Mouse (Mus musculus): ENCODE data around the gene A530084C06Rik.
A peak's percentile ranks its signal among the peaks of the same experiment; 100 is the strongest.

A530084C06Rik gene

DNA sequence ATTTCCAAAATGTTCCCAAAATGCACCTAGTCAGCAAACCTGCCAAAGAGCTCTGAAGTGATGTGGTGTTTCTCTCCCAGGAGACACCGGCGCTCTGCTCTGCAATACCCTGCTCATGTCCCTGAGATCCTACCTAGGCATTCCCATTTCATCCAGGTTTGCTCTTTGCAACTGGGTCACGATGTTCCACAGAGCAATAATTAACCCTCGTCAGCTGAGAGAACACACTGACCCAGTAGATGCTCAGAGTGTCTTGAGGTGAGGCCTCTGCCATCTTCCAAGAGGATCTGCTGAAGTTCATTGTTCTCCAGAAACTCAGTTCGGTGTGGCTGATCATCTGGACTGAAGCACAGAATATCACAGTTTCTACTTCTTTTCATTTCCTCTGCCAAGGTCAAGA lies 16.1 kb downstream of the A530084C06Rik start:
- DNase-seq (ENCODE audit: low spot score), result no peak

DNA sequence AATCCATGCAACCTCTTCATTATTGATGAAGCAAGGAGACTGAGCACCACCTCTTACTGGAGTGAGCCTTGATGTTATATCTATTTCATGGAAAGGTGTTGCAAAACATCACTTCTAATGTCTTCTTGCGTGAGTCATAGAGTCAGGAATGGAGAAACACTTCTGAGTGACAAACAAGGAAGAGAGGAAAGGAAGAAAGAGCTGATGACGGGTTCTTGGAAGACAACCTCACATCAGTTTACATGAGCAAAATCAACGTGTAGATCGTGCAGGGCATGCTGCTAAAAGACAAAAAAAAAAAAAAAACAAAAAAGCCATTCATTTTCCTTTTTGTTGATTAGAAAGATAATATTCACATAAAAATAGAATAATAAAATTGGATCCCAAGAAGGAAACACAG lies 24.4 kb downstream of the A530084C06Rik start:
- DNase-seq (ENCODE audit: low spot score), result no peak

DNA sequence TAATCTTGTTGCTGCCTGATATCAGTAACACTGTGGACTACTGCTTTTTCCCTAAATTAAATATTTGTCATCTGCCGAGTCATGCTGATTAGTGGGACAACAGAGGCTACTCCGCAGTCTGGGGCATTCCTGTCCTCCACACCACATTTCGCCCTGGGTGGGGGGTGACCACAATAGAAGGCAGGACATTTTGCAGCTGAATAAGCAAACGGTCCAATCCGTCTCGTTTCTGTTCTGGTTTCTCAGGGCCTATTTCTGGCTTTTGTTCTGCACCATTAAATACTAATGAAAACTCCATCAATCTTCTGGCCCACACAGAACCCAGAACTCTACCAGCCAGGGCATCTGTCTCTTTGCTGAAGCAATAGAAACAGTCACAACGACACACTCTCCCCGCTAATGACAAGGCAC lies 27.5 kb downstream of the A530084C06Rik start:
- no peak for DNase-seq (ENCODE audit: low spot score)

DNA sequence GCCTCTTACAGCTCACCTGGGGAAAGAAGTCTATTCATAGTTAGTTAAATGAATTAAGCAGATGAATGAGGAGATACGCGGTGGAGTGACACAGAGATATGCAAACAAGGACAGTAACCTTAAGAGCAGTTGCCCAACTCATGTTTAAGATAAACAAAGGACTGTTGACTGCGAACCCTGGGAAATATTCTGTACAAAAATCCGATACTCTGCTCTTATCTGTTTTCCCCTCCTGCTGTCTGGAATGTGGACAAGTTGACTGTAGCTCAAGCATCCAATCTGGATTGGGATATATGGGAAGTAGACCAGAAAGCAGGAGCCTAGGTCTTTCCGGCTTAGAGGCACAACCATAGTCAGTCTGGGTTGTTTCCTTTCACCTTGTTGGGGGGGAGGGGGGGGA lies 27.9 kb downstream of the A530084C06Rik start:
- DNase-seq (ENCODE audit: low spot score), result no peak

DNA sequence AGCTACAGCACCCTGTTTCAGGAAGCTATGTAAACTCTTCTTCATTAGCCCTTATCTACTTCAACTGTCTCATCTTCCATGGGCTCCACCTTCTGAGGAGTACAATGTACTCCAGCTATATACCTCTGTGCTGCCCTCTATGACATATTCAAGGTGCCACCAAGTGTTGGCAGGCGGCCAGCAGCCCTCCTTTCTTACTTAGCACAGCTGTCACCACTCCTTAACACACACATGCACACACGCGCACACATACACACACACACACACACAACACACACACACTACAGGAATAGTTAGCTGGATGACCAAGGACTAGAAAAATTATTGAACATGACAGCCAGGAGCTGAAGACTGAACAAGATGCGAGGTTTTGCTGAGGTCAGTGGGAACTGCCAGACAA lies 34.2 kb downstream of the A530084C06Rik start:
- no peak for DNase-seq (ENCODE audit: low spot score)

DNA sequence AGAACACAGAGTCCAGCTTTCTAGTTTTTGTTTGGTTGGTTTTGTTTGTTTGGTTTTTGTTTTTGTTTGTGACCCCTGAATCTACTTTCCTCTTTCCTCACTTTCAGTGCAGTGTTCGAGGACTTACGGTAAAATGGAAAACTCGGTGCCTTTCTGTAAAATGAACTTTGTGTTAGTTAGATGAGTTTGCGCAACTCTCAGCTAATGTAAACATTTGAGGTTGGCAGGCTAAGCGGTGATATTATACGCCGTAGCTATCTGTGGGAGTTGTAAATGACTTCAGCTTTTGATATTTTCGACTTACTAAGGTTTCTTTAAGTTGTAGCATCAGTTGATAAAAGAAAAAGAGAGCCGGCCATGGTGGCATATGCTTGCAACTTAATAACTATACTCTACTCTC lies 40.2 kb downstream of the A530084C06Rik start:
- no peak for DNase-seq (ENCODE audit: low spot score)

DNA sequence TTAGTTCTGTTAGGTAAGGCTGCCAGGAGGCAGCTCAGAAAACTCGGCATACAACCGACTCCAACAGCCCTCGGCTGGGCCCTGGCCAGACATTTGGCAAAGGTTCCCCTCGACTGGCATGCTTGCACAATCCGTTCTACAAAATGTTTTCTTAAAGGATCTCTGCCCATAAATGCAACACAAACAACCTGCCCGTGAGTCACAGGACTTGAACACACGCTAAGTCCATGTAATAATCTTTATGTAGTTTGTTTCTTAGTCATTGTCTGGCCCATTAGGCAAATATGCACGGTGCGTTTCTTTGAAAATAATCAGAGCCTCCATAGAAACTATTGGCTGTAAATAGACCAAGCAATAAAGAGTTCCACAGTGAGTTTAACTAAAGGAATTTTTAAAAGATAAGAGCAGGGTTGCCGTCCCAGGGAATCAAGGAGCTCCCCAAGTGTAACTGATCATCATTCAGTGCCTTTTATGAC lies 40.7 kb downstream of the A530084C06Rik start:
- DNase-seq (ENCODE audit: low spot score), result peak; percentile 15

DNA sequence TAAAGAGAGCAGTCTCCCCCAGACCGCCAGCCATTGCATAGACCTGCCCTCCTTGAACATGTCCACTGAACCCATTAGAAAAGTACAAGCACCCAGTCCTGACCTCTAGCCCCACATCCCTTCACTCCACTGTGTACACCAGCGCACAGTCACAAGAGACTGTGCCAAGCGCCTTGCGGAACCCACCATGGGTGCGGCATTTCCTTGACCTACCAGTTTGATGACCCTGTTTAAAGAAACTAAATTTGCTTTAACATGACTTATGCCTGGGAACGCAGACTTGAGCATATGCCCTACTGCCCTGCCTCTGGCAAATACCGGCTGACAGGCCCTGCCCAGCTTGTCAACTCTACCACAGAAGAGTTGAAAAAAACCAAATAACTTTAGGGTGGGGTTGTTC lies 43.9 kb downstream of the A530084C06Rik start:
- DNase-seq (ENCODE audit: low spot score), result no peak

DNA sequence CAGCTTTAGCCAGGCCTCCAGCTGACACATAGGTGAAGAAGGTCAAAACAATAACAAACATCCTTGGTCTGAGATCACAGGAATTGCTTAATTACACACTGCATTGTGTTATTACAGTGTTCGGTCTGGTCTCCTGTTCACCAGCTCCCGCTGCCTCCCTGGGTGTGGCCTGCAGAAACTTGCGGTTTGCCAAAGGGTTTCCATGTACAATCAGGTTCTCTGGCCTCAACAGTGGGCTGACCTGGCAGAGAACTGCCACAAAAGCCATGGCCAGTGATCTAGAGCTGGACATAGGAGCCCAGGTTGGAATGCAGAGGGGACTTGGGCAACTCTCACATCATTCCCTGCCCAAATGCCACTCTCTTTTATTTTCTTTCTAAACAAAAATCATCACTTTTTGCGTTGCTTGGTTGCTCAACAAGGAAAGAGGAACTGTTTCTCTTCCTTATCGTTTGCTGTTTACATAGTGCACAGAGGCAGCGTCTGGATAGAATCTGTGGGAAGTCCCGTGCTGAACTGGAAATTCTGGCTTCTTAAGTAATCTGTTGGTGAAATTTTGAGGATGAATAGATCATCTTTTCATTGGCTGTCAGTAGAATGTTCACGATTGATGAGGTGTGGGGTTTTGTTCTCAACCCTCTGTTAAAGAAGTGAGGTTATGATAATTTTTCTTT lies 52.5 kb downstream of the A530084C06Rik start:
- DNase-seq (ENCODE audit: low spot score), result no peak
